Mouse (Mus musculus): ENCODE data around the gene Cenpb. TPM values are rescaled to one million over a fixed set of nuclear protein-coding genes. Genes with fewer than 3 reads are reported as not detected.

Gene Cenpb
- 6.3 TPM for polyA plus RNA-seq (2014; fragmentation: Illumina TruSeq; extraction: RNeasy Lipid Tissue Mini Kit (QIAGEN cat#74804); ENCODE audit: low replicate concordance)

DNA sequence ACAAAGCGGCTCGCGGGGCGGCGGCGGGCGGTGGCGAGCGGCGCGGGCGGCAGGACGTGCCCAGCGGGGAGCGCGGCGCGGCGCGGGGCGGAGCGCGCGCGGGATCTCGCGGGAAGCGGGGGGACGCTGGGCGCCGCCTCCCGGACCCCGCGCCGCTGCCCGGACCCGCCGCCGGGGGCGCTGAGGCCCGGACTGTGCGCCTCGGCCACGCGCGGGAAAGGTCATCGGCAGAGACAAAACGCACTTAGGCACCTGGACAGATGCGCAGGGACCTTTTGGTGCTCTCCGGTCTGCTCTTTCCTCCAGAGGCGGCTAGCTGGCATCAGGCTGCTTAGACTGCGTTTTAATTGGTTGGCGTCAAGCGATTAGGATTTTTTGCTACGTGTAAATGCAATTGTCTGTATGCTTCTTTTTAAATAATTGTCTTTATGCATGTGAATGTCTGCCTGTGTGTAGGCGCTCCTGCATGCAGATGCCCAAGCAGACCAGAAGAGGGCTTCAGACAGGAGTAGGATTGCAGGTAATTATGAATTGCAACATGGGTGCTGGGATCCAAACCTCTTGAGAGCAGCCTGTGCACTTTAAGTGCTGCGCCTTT is at the start of gene Cenpb:
TSS of gene Cenpb (minus strand) at position 78 of the 598 bp plus-strand sequence.

DNA sequence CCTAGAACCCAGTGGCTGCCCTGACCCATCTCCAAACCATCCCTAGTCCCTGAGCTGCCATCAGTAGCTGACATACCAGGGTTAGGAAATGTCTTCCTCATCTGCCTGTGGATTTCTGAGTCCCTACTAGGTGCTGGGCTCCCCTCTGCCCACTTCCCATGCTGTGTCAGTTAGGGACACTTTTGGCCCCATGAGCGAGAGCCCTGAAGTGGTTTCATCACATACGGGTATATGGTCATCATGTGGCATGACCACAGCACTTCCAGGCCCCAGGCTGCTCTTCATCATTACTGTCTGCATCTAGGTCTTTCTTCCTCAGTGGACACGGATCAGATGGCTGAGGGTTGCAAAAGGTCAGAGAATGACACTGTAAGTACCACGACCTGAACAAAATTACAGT is 26.9 kb upstream of the Cenpb start, which contains the start of gene Ap5s1:
TSS of gene Ap5s1 (plus strand) at position 301 of the 400 bp plus-strand sequence.

DNA sequence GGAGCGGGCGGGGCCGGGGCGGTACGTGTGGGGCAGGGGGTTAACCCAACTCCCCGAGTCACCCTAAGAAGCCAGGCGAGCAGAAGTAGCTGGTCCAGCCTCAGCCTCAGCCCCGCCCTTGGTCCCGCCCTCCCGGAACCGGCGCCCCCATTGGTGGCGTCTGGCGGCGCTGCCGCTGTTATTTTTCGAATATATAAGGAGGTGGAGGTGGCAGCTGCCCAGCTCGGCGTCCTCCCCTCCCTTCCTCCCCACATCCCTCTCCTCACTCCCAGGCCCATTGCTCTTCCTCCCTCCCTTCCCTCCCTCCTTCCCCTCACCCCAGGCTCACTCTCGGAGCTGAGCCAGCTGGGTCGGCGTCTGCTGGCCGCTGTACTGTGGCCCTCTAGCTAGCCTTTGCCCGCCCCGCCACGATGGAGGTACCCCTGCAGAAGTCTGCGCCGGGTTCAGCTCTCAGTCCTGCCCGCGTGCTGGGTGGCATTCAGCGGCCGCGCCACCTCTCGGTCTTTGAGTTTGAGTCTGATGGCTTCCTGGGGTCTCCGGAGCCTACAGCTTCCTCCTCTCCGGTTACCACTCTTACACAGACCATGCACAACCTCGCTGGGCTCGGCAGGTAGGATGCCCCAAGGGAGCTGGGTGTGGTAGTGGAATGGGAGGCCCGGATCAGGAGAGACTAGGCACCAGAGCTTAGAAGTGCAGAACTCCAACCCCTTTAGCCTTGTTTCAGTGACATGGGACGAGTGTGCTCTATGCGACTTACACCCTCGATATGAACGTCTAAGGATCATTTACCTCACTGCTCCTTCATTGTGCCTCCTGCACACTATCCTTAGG is 7.1 kb upstream of the Cenpb start, which contains the start of the genes Cdc25b and Spef1:
TSS of gene Cdc25b (plus strand) at position 179 of the 831 bp plus-strand sequence.
TSS of gene Spef1 (minus strand) at position 512 of the 831 bp plus-strand sequence.

DNA sequence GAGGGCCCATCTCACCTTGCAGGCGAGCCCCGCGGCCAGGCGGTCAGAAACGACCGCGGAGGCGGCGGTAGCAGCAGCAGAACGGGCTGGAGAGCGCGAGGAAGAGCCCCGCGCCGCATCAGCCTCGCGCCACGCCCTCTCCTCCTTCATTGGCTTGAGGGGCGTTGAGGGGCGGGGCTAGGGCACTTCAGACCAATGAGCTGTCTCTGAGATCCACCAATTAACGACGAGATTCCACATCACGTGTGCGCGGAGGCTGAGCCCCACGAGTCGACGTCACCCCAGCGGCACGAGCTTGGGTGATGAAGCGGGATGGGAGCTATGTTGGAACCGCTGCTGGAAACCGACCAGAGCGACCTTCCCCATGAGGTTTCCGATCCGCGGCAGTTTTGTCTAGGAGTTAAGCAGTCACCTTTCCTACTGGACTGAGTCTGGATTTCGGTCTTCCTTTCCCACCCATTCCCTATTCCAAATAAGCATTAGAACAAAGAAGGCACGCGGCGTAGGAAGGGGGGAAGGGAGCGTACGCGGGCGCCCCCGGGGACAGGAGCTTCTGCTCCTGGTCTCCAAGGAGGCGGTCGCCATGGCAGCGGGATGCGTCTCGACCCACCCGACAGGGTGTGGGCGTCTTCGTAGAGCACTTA is 19.8 kb downstream of the Cenpb start, which contains the start of gene 1700037H04Rik:
TSS of gene 1700037H04Rik (minus strand) at position 144 of the 644 bp plus-strand sequence.

DNA sequence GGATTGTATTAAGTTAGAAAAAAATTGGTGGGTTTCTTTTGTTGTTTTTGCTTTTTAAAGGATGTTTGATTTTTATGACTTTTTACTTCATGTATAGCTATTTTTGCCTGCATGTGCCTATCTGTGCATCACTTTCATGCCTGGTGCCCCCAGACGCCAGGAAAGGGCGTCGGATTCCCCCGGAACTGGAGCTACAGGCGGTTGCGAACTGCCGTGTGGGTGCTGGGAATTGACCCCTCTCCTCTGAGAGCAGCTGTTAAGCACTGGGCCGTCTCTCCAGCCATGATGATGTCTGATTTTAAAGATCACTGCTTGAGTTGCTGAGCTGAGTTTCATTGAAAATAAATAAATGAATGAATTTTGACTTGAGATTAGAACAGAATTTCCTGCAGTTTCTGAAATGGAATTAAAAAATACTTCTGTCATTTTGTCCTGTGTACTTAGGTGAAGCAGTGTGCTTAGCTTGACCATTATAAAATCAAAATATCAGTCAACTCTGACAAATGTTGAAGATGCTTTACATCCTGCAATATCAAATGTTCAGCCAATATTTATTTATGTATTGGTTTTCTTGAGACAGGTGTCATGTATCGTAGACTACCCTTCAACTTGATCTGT is 46.8 kb downstream of the Cenpb start, which contains the start of gene Gm11037:
TSS of gene Gm11037 (plus strand) at position 568 of the 618 bp plus-strand sequence.

DNA sequence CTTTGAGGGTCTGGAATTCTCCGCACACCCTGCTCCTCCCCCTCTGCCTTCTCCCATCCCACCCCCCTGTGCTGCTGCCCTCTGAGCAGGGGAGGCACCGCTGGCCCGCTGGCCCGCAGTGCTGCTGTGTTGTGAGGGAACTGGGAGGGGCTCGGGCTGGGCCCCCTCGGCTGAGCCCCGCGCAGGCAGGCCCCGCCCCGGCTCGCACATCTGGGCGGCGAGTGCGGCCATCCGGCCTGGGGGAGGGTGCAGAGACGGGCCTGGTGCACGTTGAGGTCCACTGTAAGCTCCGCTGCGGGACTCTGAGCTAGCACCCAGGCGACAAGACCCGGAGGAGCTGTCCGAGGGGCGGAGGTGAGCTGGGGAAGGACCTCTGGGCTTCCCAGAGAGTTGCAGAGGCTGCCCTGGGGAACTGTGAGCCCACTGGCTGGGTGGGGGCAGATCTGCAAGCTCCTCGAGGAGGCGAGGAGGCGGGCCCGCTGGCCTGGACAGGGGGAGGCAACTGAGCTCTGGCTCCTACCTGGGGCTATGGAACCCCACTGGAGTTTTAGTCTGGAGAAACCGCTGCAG is 52.6 kb downstream of the Cenpb start, which contains the start of gene Hspa12b:
TSS of gene Hspa12b (plus strand) at position 120 of the 570 bp plus-strand sequence.

Other genes with a start within 250 kb of the Cenpb start
- not detected for gene Gfra4, start 137.0 kb downstream of the Cenpb start, polyA plus RNA-seq (2014; fragmentation: Illumina TruSeq; extraction: RNeasy Lipid Tissue Mini Kit (QIAGEN cat#74804); ENCODE audit: low replicate concordance)
- gene Adam33, start 116.3 kb downstream of the Cenpb start, polyA plus RNA-seq (2014; fragmentation: Illumina TruSeq; extraction: RNeasy Lipid Tissue Mini Kit (QIAGEN cat#74804); ENCODE audit: low replicate concordance), result 0.41 TPM
- gene Siglec1, start 93.3 kb downstream of the Cenpb start, polyA plus RNA-seq (2014; fragmentation: Illumina TruSeq; extraction: RNeasy Lipid Tissue Mini Kit (QIAGEN cat#74804); ENCODE audit: low replicate concordance), result 0.30 TPM
- 0.30 TPM for gene Hspa12b, start 52.8 kb downstream of the Cenpb start, polyA plus RNA-seq (2014; fragmentation: Illumina TruSeq; extraction: RNeasy Lipid Tissue Mini Kit (QIAGEN cat#74804); ENCODE audit: low replicate concordance)
- not detected for gene Gm11037, start 46.6 kb downstream of the Cenpb start, polyA plus RNA-seq (2014; fragmentation: Illumina TruSeq; extraction: RNeasy Lipid Tissue Mini Kit (QIAGEN cat#74804); ENCODE audit: low replicate concordance)
- 0.93 TPM for gene 1700037H04Rik, start 20.0 kb downstream of the Cenpb start, polyA plus RNA-seq (2014; fragmentation: Illumina TruSeq; extraction: RNeasy Lipid Tissue Mini Kit (QIAGEN cat#74804); ENCODE audit: low replicate concordance)
- gene Cdc25b, start 6.9 kb upstream of the Cenpb start, polyA plus RNA-seq (2014; fragmentation: Illumina TruSeq; extraction: RNeasy Lipid Tissue Mini Kit (QIAGEN cat#74804); ENCODE audit: low replicate concordance), result 3.2 TPM
- gene Spef1, start 7.2 kb upstream of the Cenpb start, polyA plus RNA-seq (2014; fragmentation: Illumina TruSeq; extraction: RNeasy Lipid Tissue Mini Kit (QIAGEN cat#74804); ENCODE audit: low replicate concordance), result 1.1 TPM
- gene Ap5s1, start 27.0 kb upstream of the Cenpb start, polyA plus RNA-seq (2014; fragmentation: Illumina TruSeq; extraction: RNeasy Lipid Tissue Mini Kit (QIAGEN cat#74804); ENCODE audit: low replicate concordance), result 4.5 TPM
- gene Mavs, start 54.0 kb upstream of the Cenpb start, polyA plus RNA-seq (2014; fragmentation: Illumina TruSeq; extraction: RNeasy Lipid Tissue Mini Kit (QIAGEN cat#74804); ENCODE audit: low replicate concordance), result 7.1 TPM
- 58.1 TPM for gene Pank2, start 82.4 kb upstream of the Cenpb start, polyA plus RNA-seq (2014; fragmentation: Illumina TruSeq; extraction: RNeasy Lipid Tissue Mini Kit (QIAGEN cat#74804); ENCODE audit: low replicate concordance)
- 6.3 TPM for gene Rnf24, start 172.8 kb upstream of the Cenpb start, polyA plus RNA-seq (2014; fragmentation: Illumina TruSeq; extraction: RNeasy Lipid Tissue Mini Kit (QIAGEN cat#74804); ENCODE audit: low replicate concordance)

All from small intestine, adult 10 weeks (tissue).